Mouse (Mus musculus) liver, postnatal 0 days (tissue): ENCODE results near the gene Pdia6.

Experiments
- CTCF ChIP-seq: sonication (generic); IDR thresholded peaks from 2 replicates; pipeline ENCODE4 v1.5.1; 2016; ENCODE audit warnings: antibody characterized with exemption, low read depth
- EP300 ChIP-seq: IDR thresholded peaks from 2 replicates; pipeline ENCODE4 v1.6.1; 2016; ENCODE audit warnings: antibody characterized with exemption, low read depth, mild to moderate bottlenecking

GRCm38 (mm10) chr12:17220631-17221030, 45.7 kb upstream of the Pdia6 start:
- TF ChIP-seq EP300 (no peak), CTCF (no peak)
